Mouse (Mus musculus) lung, postnatal 10 days (tissue): ENCODE measurements at regions not wholly inside any gene's neighbourhood (a gene's known extent, or its start where the extent isn't known, plus 50 kb on each side); places are given as distances from the start of the nearest gene placed in this dataset.

Experiments used
- DNase-seq: peaks from one replicate; pipeline ENCODE4 v3.0.0; 2021

GRCm38 (mm10) chr14:56313969-56314368, 50.9 kb upstream of the Atp12a start:
- DNase-seq, result peak; percentile 19

DNA sequence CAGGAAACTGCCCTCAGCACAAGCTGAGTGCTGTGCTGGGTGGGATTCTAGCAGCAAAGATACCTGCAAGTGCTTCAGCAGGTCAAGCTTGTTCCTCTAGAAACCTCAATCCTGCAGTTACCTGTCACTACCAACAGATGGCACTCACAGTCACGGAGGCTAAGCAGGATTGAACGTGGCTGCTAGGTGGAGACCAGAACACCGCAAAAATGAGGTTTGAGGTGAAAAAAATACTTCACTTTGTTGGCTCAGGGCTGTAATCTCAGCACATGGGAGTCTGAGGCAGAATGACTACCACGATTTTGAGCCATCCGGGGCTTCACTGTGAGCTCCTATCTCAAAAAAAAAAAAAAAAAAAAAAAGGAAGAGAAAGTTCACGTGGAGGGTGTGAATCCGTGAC, 50.4 kb upstream of the Atp12a start:
- peak; percentile 56 for DNase-seq
